Mouse (Mus musculus) lung, embryonic 16.5 days (tissue): ENCODE measurements around the gene Catsperg1. TPM values are rescaled to one million over a fixed set of nuclear protein-coding genes. Genes with fewer than 3 reads are reported as not detected.
A peak's percentile ranks its signal among the peaks of the same experiment; 100 is the strongest.

Experiments used
- ATAC-seq: fragments of 200-750 bp; cut with Nextera tagmentation; 2 replicates; pipeline ENCODE4 v1.8.0; 2017; ENCODE audit warnings: low read depth, mild to moderate bottlenecking, moderate library complexity
- H3K27ac ChIP-seq: fragments of 300-500 bp; sonication (generic); 2 replicates; pipeline ENCODE4 v1.5.1; 2014; ENCODE audit warnings: mild to moderate bottlenecking, control low read depth, low read length
- H3K27me3 ChIP-seq: fragments of 300-500 bp; sonication (generic); 2 replicates; pipeline ENCODE4 v1.6.1; 2014; ENCODE audit warnings: low read depth, low read length, mixed read lengths; ENCODE audit not compliant: control insufficient read depth, insufficient read depth
- H3K36me3 ChIP-seq: fragments of 300-500 bp; sonication (generic); 2 replicates; pipeline ENCODE4 v1.6.1; 2014; ENCODE audit warnings: low read length; ENCODE audit not compliant: control insufficient read depth, insufficient read depth
- H3K4me1 ChIP-seq: fragments of 300-500 bp; sonication (generic); replicated peaks from 2 replicates; pipeline ENCODE4 v1.6.1; 2014; ENCODE audit warnings: low read length, mixed read lengths; ENCODE audit not compliant: control insufficient read depth, insufficient read depth
- H3K4me2 ChIP-seq: fragments of 300-500 bp; sonication (generic); 2 replicates; pipeline ENCODE4 v1.6.1; 2014; ENCODE audit warnings: low read depth, low read length, control low read depth
- H3K4me3 ChIP-seq: fragments of 300-500 bp; sonication (generic); 2 replicates; pipeline ENCODE4 v1.5.1; 2014; ENCODE audit warnings: mild to moderate bottlenecking, low read length, control low read depth
- H3K9ac ChIP-seq: fragments of 300-500 bp; sonication (generic); 2 replicates; pipeline ENCODE4 v1.6.1; 2014; ENCODE audit warnings: low read length, control low read depth
- H3K9me3 ChIP-seq: fragments of 300-500 bp; sonication (generic); 2 replicates; pipeline ENCODE4 v1.6.1; 2016; ENCODE audit warnings: low read length; ENCODE audit not compliant: control insufficient read depth
- WGBS: fragments of 180-500 bp; shearing (Covaris S2); extraction: QIAGEN DNeasy Blood & Tissue Kit; methylation state at CpG from one replicate; pipeline ENCODE4 v1.1.7; 2014; 5-methylcytosine and 5-hydroxymethylcytosine counted together
- polyA plus RNA-seq: library from polyadenylated mRNA; unstranded; fragments of >200 nt; fragmentation: Nextera tagmentation; extraction: Ambion mirVana; gene quantifications from 2 replicates; pipeline ENCODE4 v1.2.1, GENCODE M21; 2015

Gene Catsperg1
- polyA plus RNA-seq, 1 experiment from 2014 or later: 1.7 TPM

DNA sequence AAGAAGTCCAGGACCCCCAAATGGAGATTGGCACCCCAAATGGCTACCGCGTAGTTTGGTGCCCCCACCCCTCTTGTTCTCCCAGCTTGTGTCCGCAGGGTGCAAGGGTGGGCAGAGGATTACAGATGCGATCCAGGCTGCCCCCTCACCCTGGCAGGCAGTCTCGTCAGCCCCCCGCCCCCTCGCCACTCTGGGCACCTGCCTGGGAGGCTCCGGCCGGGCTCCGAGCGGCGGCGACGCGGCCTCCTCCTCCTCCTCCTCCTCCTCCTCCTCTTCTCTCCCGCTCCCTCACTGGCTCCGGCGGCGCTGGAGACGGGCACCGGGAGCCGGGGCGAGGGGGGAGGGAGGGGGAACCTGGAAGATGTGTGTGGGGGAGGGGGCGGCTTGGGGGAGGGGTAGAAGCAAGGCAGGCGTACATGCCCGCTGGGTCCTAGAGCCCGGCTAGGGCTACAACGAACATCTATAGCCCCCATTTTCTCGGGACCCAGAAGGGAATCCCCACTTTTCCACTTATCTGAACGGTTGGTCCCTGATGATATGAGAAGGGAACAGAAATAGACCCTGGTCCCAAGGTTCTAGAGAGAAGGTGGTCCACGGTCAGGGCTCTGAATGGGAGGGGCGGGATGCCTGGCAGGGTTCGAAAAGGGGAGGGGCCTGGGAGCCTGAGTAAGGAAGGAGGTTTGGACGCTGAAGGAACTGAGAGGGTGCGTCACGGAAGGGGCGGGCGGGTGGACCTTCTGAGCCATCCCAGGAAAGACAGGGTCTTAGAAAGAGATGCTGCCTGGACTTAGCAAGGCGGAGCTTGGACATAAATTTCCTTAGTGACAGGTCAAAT lies 44.4 kb downstream of the Catsperg1 start:
- WGBS: 0% methylated on average over 30 of the region's 39 CpGs
- Histone ChIP-seq H3K27me3 (peaks cover 43% of the 10 kb centered on the region), H3K27ac (peak overlapping the region; percentile 86), H3K9me3 (no peaks in the 10 kb centered on the region), H3K4me3 (peak overlapping the region; percentile 52), H3K9ac (peak overlapping the region; percentile 66), H3K4me2 (peak overlapping the region; percentile 84), H3K4me1 (peaks cover 25% of the 10 kb centered on the region), H3K36me3 (peaks cover 9% of the 10 kb centered on the region)
- peak; percentile 81 for ATAC-seq

DNA sequence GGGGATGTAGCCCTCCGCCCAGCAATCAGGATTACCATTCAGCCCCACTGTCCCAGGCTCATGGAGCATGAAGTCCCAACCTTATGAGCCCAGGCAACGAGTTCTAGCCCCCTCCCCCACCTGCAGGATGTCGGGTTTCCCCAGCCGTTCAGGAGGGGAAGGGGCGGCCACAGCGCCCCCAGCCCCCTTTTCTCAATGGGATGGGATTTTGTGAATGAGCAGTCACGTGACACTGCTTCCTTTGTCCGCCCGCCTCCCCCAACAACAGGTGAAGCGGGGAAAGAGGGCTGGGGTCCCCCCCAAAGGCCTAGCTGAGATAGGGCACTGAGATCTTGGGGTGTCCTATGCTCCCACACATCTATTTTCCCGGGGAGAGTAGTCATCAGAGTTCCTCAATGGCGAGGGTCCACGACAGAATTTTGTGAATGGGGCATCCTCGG lies 45.0 kb downstream of the Catsperg1 start:
- ATAC-seq: no peak
- Histone ChIP-seq H3K4me2 (peak overlapping the region; percentile 84), H3K4me3 (peak overlapping the region; percentile 52), H3K9me3 (no peaks in the 10 kb centered on the region), H3K36me3 (peaks cover 4% of the 10 kb centered on the region), H3K27me3 (peaks cover 41% of the 10 kb centered on the region), H3K4me1 (peaks cover 25% of the 10 kb centered on the region), H3K9ac (peak overlapping the region; percentile 66), H3K27ac (no peak overlapping the region)
- under 1% methylated on average over 14 of the region's 14 CpGs for WGBS

DNA sequence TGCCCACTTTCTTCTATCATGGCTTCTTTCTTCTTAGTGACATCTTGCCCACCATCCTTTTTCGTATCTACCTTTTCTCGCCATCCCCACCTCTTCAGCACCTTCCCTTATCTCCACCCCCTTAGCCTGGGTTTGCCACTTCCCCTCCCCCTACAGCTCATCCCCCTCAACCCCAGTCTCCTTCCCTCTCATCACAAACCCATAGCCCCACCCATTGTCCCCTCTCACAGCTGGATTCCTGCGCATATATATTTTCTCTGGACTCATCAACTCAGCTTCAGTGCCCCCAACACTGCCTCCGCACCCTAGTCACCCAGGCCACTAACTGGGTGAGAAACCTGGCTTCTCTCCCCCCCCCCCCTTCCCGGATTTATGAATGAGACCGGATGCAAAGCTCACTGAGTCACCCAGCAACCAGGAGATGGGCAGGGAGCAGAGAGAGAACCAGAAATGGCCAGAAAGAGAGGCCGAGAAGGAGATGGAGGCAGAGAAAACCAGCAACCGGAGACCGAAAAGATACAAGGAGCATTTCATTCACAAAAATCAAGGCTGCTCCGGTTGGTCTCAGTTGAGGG lies 45.6 kb downstream of the Catsperg1 start:
- Histone ChIP-seq H3K4me1 (peaks cover 25% of the 10 kb centered on the region), H3K4me2 (peak overlapping the region; percentile 84), H3K27ac (no peak overlapping the region), H3K4me3 (peak overlapping the region; percentile 52), H3K9ac (peak overlapping the region; percentile 66; the same call in 1 of the 2 replicates), H3K27me3 (peaks cover 36% of the 10 kb centered on the region), H3K36me3 (no peaks in the 10 kb centered on the region), H3K9me3 (no peaks in the 10 kb centered on the region)
- 4% methylated on average over 9 of the region's 10 CpGs for WGBS
- no peak for ATAC-seq

DNA sequence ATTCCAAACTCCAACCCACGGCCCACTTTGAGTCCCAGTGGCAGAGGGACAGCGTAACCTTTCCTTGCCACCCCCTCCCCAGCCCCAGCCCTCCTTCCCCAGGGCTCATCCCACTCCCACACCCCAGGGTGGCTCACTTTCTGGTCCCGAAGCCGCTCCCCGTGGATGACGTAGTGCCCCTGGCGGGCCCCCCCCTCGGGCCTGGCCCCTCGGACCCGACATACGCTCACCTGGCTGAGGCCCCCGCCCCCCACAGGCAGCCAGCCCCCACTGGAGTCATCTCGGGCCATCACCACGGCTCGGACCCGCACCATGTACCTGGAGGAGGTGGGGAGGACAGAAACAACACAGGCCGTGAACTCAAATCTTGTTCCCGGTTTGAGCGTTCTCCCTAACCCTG lies 46.2 kb downstream of the Catsperg1 start:
- Histone ChIP-seq H3K4me2 (no peak overlapping the region), H3K36me3 (no peaks in the 10 kb centered on the region), H3K9ac (no peak overlapping the region), H3K9me3 (no peaks in the 10 kb centered on the region), H3K27me3 (peaks cover 30% of the 10 kb centered on the region), H3K4me3 (no peak overlapping the region), H3K27ac (no peak overlapping the region), H3K4me1 (peaks cover 27% of the 10 kb centered on the region)
- no peak for ATAC-seq
- WGBS: 17% methylated on average over 18 of the region's 19 CpGs

DNA sequence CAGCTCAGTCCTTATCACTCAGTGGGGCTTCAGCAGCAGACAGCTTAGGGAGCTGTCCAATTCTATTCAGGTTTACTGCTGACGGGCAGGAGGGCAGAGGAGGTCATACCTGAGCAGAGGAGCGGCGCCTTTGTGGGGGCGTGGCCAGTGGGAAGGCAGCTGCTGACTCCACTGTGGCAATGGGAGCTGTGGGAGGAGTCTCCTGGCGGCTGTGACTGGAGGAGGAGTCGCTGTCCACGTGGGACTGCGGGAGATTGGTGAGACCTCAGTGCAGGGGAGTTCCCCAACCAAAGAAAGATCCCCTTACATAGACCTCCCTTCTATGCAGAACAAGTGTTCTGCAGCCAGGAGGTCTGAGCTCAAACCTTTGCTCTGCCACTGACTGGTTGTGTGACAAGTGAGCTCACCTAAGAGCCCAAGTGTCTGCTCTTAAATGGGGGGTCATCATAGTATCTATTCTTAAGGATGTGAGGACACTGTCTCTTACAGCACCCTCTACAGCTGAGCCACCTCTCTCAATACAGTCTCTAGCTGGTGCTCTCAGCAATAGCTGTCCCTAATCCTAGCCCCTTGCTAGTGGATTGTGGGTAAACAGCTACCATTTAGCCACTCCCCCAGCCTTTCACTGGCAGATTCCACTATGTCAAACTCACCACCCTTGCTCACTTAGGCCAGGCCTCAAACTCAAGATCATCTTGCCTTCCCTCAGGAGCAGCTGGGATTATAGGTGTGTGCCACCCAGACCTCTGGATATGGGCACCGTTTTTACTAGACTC lies 50.9 kb downstream of the Catsperg1 start:
- ATAC-seq: peak; percentile 82
- Histone ChIP-seq H3K4me2 (0 out of 2 replicates have a peak overlapping the region, but pooled peaks have one; percentile 14), H3K36me3 (no peaks in the 10 kb centered on the region), H3K9me3 (no peaks in the 10 kb centered on the region), H3K27ac (peak overlapping the region; percentile 57; the same call in 1 of the 2 replicates), H3K4me1 (0 out of 2 replicates have a peak, but pooled peaks cover 2% of the 10 kb centered on the region), H3K4me3 (no peak overlapping the region), H3K9ac (no peak overlapping the region), H3K27me3 (peaks cover 21% of the 10 kb centered on the region)
- 11% methylated on average over 9 of the region's 9 CpGs for WGBS

DNA sequence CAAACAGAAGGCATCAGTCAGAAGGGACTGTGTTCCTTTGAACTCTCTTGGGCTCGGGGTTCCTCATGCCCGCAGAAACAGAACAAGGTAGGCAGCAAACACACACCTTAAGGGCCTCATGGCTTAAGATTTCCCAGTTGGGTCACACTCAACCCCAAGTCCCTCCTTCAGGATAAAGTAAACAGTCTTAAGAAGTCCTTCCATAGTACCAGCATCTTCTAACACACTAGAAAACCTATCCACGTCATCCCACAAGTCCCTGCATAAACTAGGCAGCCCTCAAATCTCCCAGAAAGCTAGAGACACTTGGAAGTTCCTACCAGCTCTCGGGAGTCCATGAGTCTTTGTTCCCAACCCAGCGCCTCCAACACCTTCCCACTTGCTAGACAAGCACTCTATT lies 51.5 kb downstream of the Catsperg1 start:
- Histone ChIP-seq H3K27ac (peak overlapping the region; percentile 57), H3K27me3 (peaks cover 17% of the 10 kb centered on the region), H3K4me2 (0 out of 2 replicates have a peak overlapping the region, but pooled peaks have one; percentile 14), H3K4me3 (no peak overlapping the region), H3K4me1 (0 out of 2 replicates have a peak, but pooled peaks cover 2% of the 10 kb centered on the region), H3K36me3 (no peaks in the 10 kb centered on the region), H3K9me3 (no peaks in the 10 kb centered on the region), H3K9ac (no peak overlapping the region)
- 41% methylated on average over 5 of the region's 5 CpGs for WGBS
- ATAC-seq: peak; percentile 34; the same call in 1 of the 2 replicates

DNA sequence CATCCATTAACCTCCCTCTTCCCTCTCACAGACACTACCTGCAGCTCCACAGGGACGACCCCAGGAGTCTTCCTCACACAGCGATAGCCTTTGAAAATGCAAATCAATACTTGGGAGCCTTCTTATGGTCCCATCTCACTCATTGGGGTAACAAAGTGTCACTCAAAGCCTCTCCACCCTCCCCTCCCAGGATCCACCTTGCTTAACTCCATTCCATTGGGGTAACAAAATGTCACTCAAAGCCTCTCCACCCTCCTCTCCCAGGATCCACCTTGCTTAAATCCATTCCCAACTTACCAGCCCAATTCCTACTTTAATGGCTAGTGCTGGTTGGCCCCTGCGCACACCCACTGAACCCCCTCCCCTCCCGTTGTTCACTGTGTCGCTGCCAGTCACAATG lies 55.6 kb downstream of the Catsperg1 start:
- H3K4me3 ChIP-seq: no peak overlapping the region
- no peaks in the 10 kb centered on the region for H3K9me3 ChIP-seq
- no peak for ATAC-seq
- H3K36me3 ChIP-seq: no peaks in the 10 kb centered on the region
- H3K4me1 ChIP-seq: peaks cover 2% of the 10 kb centered on the region; the same call in 1 of the 2 replicates
- H3K9ac ChIP-seq: no peak overlapping the region
- WGBS: 1% methylated on average over 5 of the region's 5 CpGs
- no peak overlapping the region for H3K4me2 ChIP-seq
- no peak overlapping the region for H3K27ac ChIP-seq
- peaks cover 17% of the 10 kb centered on the region for H3K27me3 ChIP-seq

DNA sequence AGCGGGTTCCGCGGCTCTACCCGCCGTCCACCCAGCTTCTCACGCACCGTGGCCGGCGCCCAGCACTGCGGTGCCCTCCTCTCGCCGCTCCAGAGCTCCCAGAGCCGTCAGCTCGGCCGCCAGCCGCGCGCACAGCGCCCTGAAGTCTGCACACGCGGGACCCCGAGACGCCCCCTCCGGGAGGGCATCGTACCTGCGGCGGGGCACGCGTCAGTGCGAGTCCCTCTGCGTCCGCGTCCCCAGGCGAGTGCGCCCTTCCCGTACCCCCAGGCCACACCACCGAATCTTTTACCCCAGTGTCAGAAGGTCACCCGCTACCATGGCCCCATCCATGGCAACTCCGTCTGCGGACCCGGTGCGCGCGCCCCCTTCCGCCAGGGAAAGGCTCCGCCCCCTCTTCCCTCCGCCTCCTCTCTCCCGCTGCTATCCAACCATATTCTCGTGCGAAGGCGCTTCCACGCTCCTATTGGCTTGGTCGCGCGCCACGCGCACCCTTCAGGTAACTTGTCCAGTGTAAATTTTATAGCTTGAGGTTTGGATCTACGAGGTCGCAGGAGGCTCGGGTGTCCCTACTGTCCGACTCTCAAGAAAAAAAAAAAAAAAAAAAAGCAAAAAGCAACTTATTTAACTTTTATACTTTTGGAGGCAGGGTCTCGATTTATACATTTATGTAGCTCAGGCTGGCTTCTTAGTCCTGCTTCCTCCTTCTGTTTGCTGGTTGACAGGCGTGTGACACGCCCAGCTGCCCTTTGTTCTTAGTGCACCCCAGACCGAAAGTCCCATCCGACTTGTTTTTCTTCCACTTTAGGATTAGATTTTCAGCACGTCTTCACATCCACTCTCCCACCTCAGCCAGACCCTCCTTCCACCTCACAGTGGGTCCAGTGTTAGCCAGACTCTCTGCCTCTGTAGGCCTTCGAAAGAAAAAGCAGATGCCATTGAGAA lies 57.7 kb downstream of the Catsperg1 start, which contains the start of gene Fam98c:
Fam98c (minus strand) TSS at position 397 of the 945 bp plus-strand sequence.
- Histone ChIP-seq H3K4me3 (peak within 1 kb of the TSS; percentile 85), H3K36me3 (no peaks in the 10 kb centered on the region), H3K27ac (peak within 1 kb of the TSS; percentile 85), H3K4me1 (no peaks in the 10 kb centered on the region; the same call in 1 of the 2 replicates), H3K9ac (peak within 1 kb of the TSS; percentile 85), H3K9me3 (no peaks in the 10 kb centered on the region), H3K27me3 (peaks cover 17% of the 10 kb centered on the region), H3K4me2 (peak within 1 kb of the TSS; percentile 96)
- ATAC-seq: peak; percentile 86
- WGBS: 2% methylated on average over 68 of the region's 68 CpGs
